Mouse (Mus musculus) lung, postnatal 25 days (tissue): ENCODE measurements around the gene Gm12394.
"Not testable (repeated sequence)": the region's sequence is repeated elsewhere in the genome, so short reads cannot be mapped to it uniquely, and the experiment has no call there.

Experiments
- DNase-seq: peaks from one replicate; pipeline ENCODE4 v3.0.0; 2022; ENCODE audit warnings: low spot score

Gm12394 gene

DNA sequence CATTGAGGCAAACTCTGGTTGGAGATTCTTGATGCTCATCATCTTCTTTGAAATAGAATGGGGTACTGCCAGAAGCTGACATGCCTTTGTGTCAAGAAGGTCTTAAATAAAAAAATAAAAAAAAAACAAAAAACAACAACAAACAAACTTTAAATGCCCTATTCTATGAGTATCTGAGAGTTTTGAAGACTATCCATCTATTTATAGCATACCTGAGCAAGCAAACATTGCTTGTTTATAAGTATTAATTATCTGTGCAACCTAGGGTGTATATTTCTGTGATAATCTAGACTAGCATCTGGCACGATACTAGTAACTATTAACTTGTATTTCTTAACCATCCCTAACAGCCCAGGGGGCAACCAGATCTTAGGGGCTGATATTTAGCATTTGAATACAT lies at the start of gene Gm12394:
Gene Gm12394 (minus strand): TSS at position 101 of the 400 bp plus-strand sequence.
- DNase-seq = not testable (repeated sequence)

DNA sequence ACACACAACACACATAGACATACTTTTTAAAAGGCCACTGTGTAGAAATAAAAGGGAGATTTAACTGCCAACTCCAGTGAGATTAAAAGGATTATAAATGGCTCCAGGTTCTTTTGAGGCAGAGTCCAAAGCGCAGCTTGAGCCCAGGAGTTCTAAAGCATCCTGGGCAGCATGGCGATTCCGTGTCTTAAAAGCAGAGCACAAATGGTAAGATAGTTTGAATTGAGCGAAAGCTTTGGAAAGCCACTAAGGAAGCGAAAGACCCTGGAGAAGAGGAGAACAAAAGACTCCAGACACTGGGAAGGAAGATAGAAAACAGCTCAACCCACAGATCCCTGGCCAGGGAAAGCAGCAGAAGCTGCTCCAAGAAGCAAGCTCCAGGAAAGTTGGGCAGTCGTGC lies 48.4 kb upstream of the Gm12394 start:
- DNase-seq = no peak

DNA sequence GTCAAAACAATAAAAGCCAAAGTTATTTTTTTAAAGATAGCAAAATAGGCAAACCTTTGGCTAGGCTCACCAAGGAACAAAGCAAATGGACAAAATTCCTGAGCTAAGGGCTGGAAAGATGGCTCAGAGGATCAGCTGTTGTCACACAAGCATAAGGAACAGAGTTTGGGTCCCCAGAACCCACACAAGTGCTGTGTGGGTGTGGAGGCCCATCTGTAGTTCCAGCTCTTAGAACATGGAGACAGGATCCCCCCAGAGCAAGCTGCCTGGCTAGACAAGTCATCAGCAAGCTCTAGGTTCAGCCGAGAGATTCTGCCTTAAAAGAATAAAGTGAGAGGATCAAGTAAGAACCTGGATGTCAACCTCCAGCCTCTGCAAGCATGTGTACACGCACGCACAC lies 48.0 kb upstream of the Gm12394 start:
- DNase-seq = no peak

DNA sequence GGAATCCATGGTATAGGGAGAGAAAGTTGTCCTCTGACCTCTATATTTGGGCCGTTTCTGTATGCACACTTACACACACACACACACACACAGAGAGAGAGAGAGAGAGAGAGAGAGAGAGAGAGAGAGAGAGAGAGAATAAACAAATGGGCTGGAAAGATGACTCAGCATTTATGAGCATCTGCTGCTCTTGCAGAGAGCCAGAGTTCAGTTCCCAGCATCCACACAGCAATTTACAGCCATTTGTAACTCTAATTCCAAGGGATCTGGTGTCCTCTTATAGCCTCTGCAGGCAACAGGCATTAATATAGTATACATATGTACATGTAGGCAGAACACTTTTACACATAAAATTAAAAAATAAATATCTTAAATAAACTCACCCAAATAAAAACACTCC lies 47.4 kb upstream of the Gm12394 start:
- DNase-seq = no peak

DNA sequence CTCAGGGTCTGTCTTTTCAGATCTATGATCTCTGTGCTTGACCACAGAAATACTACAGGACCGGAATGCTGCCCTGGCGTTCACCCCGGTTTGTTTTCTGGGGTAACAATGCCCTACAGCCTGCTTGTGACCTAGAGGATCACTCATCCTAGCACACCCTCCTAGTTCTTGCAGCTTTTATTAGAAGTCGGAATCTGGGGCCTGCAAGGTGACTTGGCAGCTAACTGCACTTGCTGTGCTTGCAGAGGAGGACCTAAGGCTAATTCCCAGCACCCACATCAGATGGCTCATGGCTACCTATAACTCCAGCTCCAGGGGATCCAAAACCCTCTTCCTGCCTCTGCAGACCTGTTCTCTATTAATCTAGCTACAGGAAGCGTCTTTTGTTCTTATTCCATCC lies 46.2 kb upstream of the Gm12394 start:
- no peak for DNase-seq

GRCm38 (mm10) chr4:42902174-42902573 lies 45.6 kb upstream of the Gm12394 start:
- DNase-seq = no peak

- no peak for DNase-seq
Measured at GRCm38 (mm10) chr4:42900878-42901277, 44.3 kb upstream of the Gm12394 start.

GRCm38 (mm10) chr4:42898914-42899313 lies 42.3 kb upstream of the Gm12394 start:
- DNase-seq = no peak

GRCm38 (mm10) chr4:42895118-42895517 lies 38.5 kb upstream of the Gm12394 start:
- DNase-seq = no peak

DNA sequence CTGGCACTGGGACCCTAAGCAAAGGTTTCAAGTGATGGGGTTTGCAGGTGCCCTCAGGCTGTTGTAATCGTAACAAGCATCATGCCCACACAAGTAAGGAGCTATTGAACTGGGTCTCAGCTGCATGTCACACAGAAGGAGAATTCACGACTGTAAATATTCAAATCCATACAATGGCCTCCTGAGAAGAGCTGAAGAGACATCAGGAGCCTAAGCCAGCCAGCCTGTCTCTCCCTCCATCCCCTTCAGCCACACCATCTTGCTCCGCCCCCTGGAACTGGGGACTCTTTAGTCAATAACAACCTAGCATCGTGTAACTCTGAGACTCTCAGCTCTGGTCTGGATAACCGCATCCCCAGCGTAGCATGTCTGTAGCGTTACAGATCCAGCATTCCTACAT lies 34.6 kb upstream of the Gm12394 start:
- no peak for DNase-seq

- DNase-seq = no peak
Measured at GRCm38 (mm10) chr4:42888806-42889205, 32.2 kb upstream of the Gm12394 start.

DNA sequence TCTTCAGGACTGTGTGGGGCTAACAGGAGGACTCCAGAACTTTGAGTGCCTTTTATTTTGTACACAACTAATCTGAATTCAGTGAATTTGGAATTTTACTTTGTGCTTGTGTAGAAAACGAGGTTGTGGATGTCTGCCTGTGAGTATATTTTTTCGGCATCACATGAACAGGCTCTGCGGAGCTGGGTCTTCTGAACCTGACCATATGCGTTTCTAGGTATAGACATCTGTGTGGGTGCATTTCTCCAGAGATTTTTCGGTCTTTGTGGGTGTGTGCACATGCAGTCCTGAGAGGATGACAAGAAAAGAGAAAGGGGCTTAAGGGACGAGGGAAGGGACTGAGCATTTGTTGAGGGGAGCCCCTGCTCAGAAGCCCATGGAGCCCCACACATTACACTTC lies 30.4 kb upstream of the Gm12394 start:
- no peak for DNase-seq

- DNase-seq = no peak
Measured at GRCm38 (mm10) chr4:42880677-42880948, 24.0 kb upstream of the Gm12394 start.

DNA sequence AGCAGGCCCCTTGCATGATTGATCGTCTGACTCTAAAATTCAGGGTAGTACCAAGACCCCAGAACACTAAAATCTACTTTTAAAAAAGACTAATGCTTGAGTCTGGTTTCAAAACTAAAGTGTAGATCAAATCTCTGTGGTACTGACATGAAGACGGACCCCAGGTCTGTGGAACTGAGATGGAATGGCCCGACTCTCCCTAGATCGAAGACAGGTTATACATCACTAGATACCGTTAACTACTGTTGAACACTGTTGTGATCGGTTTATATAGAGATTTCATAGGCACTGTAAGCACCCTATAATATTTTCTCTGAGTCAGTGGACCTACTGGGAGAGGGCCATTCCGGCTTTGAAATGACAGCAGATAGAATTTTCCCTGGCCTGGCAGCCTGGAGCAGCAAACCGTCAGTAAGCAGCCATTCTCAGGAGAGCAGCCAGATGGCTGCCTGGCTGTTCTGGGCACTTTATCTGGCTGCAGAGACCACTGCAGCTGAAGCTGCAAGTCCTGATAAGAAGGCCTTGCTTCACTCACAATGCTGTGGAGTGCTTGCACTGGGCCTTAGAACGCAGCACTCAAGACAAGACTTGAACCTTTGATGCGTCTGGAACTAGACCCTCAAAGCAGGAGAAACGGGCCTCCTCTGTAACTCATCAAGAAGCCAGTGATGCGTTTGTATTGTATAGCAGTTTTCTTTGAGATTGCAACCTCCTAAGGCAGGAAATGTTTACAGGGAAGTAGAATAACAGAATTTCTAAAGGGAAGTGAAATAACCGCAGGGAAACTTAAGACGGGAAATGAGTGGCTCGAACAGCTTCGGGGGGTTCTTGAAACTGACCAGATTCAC lies 23.5 kb upstream of the Gm12394 start:
- DNase-seq = no peak

GRCm38 (mm10) chr4:42877657-42878056 lies 21.1 kb upstream of the Gm12394 start:
- DNase-seq = no peak

DNA sequence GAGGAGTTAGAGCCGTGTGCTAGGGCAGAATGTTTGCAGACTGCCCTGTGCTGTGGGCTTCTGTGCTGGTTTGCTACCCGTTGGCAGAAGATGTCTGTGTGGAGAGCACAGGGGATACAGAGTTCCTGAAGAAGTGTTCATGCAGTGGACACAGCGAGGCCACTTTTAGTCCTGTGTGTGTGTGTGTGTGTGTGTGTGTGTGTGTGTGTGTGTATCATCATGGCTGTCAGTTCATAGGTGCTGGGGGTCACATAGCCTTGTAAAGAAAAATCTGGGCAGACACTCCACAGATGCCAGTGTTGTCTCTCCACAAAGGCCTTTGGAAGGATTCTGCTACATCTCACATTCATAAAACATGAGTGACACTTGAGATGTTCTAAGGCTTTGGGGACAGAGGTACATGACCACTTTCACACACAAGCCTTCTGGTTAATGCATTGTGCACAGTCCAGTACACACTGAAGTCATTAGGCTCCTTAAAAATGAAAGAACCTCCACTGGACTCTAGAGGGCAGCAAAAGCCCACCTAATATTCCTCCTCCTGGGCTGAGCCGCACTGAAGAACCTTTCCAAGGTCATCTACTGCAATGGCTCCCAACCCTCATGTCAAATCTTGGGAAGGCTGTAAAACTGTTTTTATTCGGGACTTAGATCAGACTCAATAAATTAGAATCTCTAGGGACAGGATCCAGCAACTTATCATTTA lies 20.2 kb upstream of the Gm12394 start:
- peak; percentile 56 for DNase-seq

GRCm38 (mm10) chr4:42874134-42874533 lies 17.6 kb upstream of the Gm12394 start, which contains the start of gene Fam205c:
Gene Fam205c, minus strand, starts transcription at chr4:42874234.
- DNase-seq = no peak

DNA sequence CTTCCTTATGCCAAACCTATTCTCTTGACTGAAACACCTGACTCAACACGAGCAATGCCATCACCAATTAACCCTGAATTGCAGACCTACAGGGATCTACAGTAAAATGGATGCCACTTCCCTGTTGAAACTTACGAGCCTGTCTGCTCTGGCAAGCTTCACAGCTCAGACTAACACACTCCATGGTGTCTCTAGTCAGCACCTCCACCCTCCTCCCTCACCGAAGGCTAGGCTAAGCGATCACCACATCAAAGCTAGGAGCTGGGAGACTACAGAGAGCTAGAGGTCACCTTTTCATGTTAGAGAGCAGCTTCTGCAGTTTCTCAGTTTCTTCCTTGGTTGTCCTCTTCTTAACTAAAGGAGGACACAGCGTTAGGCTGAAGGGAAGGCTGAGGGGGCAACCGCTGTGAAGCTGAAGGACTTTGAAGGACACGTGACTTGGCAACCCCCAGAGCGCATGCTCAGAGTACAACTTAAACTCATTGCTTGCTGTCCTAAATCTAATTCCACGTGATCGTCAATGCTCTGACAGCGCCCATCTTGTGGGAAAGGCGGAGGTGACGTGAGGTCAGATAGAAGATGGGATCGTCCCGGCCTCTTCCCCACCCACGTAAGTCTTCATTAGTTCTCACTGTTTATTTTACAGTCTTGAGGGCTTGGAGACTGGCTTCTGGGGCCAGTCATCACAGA lies 16.3 kb upstream of the Gm12394 start:
- no peak for DNase-seq

GRCm38 (mm10) chr4:42872151-42872550 lies 15.6 kb upstream of the Gm12394 start:
- DNase-seq = no peak

DNA sequence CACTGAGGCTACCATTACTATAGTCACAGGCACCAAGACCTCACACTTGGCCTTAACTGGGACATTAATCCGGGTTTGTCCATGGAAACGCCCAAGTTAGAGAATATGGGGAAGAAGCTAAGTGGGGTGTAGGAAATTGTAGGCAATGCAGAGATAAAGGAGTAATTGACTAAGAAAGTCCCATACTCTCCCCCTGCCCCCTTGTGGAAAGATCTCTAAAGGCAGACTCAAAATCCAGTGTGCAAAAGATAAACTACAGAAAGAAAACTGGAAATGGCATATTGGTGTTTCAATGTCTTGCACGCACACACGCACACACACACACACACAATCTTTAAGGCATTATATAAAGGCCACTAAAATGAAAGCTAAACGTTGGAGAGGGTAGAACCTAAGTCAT lies 14.2 kb upstream of the Gm12394 start:
- DNase-seq = no peak

DNA sequence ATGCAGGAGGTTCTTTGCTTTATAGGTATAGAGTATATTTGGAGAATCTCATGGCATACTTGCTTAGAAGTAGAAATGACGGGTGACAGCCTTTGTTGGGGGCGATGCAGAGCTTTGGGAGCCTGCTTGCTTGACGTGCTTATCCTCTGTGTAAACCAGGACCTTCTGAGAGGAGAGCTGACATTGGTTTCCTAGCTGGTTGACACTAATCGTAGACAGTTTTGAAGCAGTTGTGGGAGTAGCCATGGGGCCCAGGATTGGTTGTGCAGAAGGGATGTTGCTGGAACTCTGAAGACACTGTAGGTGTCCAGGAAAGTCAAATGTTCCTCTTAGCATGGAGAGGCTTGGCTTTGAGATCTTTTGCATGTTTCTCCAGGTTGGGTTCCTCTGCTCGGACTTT lies 11.6 kb upstream of the Gm12394 start:
- no peak for DNase-seq

GRCm38 (mm10) chr4:42867390-42867789 lies 10.8 kb upstream of the Gm12394 start:
- DNase-seq = no peak

- not testable (repeated sequence) for DNase-seq
Measured at GRCm38 (mm10) chr4:42863487-42863886, 6.9 kb upstream of the Gm12394 start.
